Mouse (Mus musculus) left cerebral cortex, postnatal 36 days (tissue): Measurements from ENCODE around the gene Gm5039. TPM values are rescaled to one million over a fixed set of nuclear protein-coding genes. Genes with fewer than 3 reads are reported as not detected.

Experiments used
- total RNA-seq, 2 experiments: library from RNA; stranded (reverse); gene quantifications; 2 replicates each; pipeline ENCODE4 v1.2.3; 2021

The Gm5039 gene
- total RNA-seq, 2 experiments from 2014 or later: not detected

Other genes with a start within 250 kb of the Gm5039 start
- gene Gm16368, start 240.3 kb downstream of the Gm5039 start, total RNA-seq: not detected
- not detected for gene Gm10436, start 141.9 kb downstream of the Gm5039 start, total RNA-seq
- gene Gm8332, start 73.9 kb downstream of the Gm5039 start, total RNA-seq: not detected
- gene Gm5662, start 49.5 kb downstream of the Gm5039 start, total RNA-seq: not detected
- 10 to 100 TPM; 31.5 to 33.4 TPM for gene Adck1, start 36.5 kb upstream of the Gm5039 start, total RNA-seq